Mouse (Mus musculus): Measurements from ENCODE around the gene Pmepa1.
A peak's percentile ranks its signal among the peaks of the same experiment; 100 is the strongest.

Gene Pmepa1

GRCm38 (mm10) chr2:173276409-173276808, at the start of gene Pmepa1:
Gene Pmepa1 (minus strand): TSS chr2:173276533.
- DNase-seq (ENCODE audit: low spot score), result peak; percentile 96

- no peak for DNase-seq (ENCODE audit: low spot score)
These were observed 45.4 kb upstream of the Pmepa1 start for GRCm38 (mm10) chr2:173321754-173322153.

GRCm38 (mm10) chr2:173321194-173321593, 44.9 kb upstream of the Pmepa1 start:
- DNase-seq (ENCODE audit: low spot score), result no peak

GRCm38 (mm10) chr2:173314291-173314690, 38.0 kb upstream of the Pmepa1 start:
- no peak for DNase-seq (ENCODE audit: low spot score)

GRCm38 (mm10) chr2:173308486-173308885, 32.2 kb upstream of the Pmepa1 start:
- DNase-seq (ENCODE audit: low spot score), result no peak

GRCm38 (mm10) chr2:173307984-173308383, 31.7 kb upstream of the Pmepa1 start:
- no peak for DNase-seq (ENCODE audit: low spot score)

- peak; percentile 64 for DNase-seq (ENCODE audit: low spot score)
These were observed 31.2 kb upstream of the Pmepa1 start for GRCm38 (mm10) chr2:173307561-173307960.

GRCm38 (mm10) chr2:173306734-173307525, 30.6 kb upstream of the Pmepa1 start:
- no peak for DNase-seq (ENCODE audit: low spot score)

GRCm38 (mm10) chr2:173305011-173305410, 28.7 kb upstream of the Pmepa1 start:
- no peak for DNase-seq (ENCODE audit: low spot score)

- peak; percentile 46 for DNase-seq (ENCODE audit: low spot score)
These were observed 24.6 kb upstream of the Pmepa1 start for GRCm38 (mm10) chr2:173300663-173301630.

- DNase-seq (ENCODE audit: low spot score), result no peak
These were observed 20.1 kb upstream of the Pmepa1 start for GRCm38 (mm10) chr2:173296408-173296807.

GRCm38 (mm10) chr2:173293042-173293441, 16.7 kb upstream of the Pmepa1 start:
- DNase-seq (ENCODE audit: low spot score), result no peak

- DNase-seq (ENCODE audit: low spot score), result no peak
These were observed 16.2 kb upstream of the Pmepa1 start for GRCm38 (mm10) chr2:173292551-173292950.

- DNase-seq (ENCODE audit: low spot score), result no peak
These were observed 14.6 kb upstream of the Pmepa1 start for GRCm38 (mm10) chr2:173290981-173291380.

GRCm38 (mm10) chr2:173289928-173290327, 13.6 kb upstream of the Pmepa1 start:
- no peak for DNase-seq (ENCODE audit: low spot score)

GRCm38 (mm10) chr2:173285816-173286538, 9.6 kb upstream of the Pmepa1 start:
- DNase-seq (ENCODE audit: low spot score), result no peak

- no peak for DNase-seq (ENCODE audit: low spot score)
These were observed 8.4 kb upstream of the Pmepa1 start for GRCm38 (mm10) chr2:173284771-173285170.

- no peak for DNase-seq (ENCODE audit: low spot score)
These were observed 5.9 kb upstream of the Pmepa1 start for GRCm38 (mm10) chr2:173282191-173282590.

GRCm38 (mm10) chr2:173281021-173281937, 4.9 kb upstream of the Pmepa1 start:
- DNase-seq (ENCODE audit: low spot score), result no peak

- DNase-seq (ENCODE audit: low spot score), result no peak
These were observed 2.7 kb upstream of the Pmepa1 start for GRCm38 (mm10) chr2:173278846-173279580.
